Mouse (Mus musculus): Measurements from ENCODE around the gene Rnf34.

GRCm38 (mm10) chr5:122901179-122901578 lies 51.3 kb downstream of the Rnf34 start:
- TF ChIP-seq POLR2A (IDR thresholded peaks at IDR 0.05; ENCODE audit: borderline replicate concordance, extremely low read depth, insufficient read depth, insufficient read length, poor library complexity, severe bottlenecking): no peak
- TF ChIP-seq CTCF (IDR thresholded peaks at IDR 0.05; ENCODE audit: borderline replicate concordance, extremely low read depth, insufficient read depth, insufficient read length): no peak

All from brain, embryonic 14.5 days (tissue).